Mouse (Mus musculus) spleen, embryonic (tissue): ENCODE measurements around the gene Pkd1l3.

ENCODE experiments used
- CTCF ChIA-PET: fragments of 350-600 bp; sonication (Branson Sonifier 250); formaldehyde crosslinking; loops from one replicate; lab custom pipeline; 2022; lab: Charles Lee

The Pkd1l3 gene

GRCm38 (mm10) chr8:109614243-109615210, at the start of gene Pkd1l3:
Gene Pkd1l3, plus strand, starts transcription at chr8:109614517.
- CTCF ChIA-PET, result interaction anchor here (0.6 to 0.7 kb wide), 3 partner anchors 18 to 913 kb away, joined by 3 to 7 read pairs (median 5); no protein-coding TSS in a partner anchor

GRCm38 (mm10) chr8:109564766-109565165, 49.6 kb upstream of the Pkd1l3 start:
- CTCF ChIA-PET, result no interaction called here

- CTCF ChIA-PET, result no interaction called here
These were observed 48.6 kb upstream of the Pkd1l3 start, which contains the start of the genes Dhx38 and Txnl4b for GRCm38 (mm10) chr8:109565498-109566333. Gene Dhx38, minus strand, starts transcription at chr8:109565861. Gene Txnl4b, plus strand, starts transcription at chr8:109565892.

- CTCF ChIA-PET, result no interaction called here
These were observed 43.2 kb upstream of the Pkd1l3 start for GRCm38 (mm10) chr8:109571139-109571538.

GRCm38 (mm10) chr8:109576311-109576710, 38.0 kb upstream of the Pkd1l3 start:
- CTCF ChIA-PET, result no interaction called here

GRCm38 (mm10) chr8:109578900-109579301, 35.4 kb upstream of the Pkd1l3 start, which contains the start of gene Hp:
Gene Hp, minus strand, starts transcription at chr8:109579172.
- CTCF ChIA-PET, result no interaction called here

- CTCF ChIA-PET, result interaction anchor here (0.6 kb wide), 1 partner anchor 1082 kb away, joined by 12 read pairs; no protein-coding TSS in a partner anchor
These were observed 30.0 kb upstream of the Pkd1l3 start for GRCm38 (mm10) chr8:109584293-109584692.

- CTCF ChIA-PET, result interaction anchor here (0.6 kb wide), 1 partner anchor 1081 kb away, joined by 12 read pairs; no protein-coding TSS in a partner anchor
These were observed 29.5 kb upstream of the Pkd1l3 start for GRCm38 (mm10) chr8:109584830-109585229.

- CTCF ChIA-PET, result no interaction called here
These were observed 28.7 kb upstream of the Pkd1l3 start for GRCm38 (mm10) chr8:109585652-109586051.

GRCm38 (mm10) chr8:109586972-109587504, 27.3 kb upstream of the Pkd1l3 start:
- CTCF ChIA-PET, result interaction anchor here (1.0 kb wide), 1 partner anchor 9 kb away, joined by 3 read pairs; no protein-coding TSS in a partner anchor

- CTCF ChIA-PET, result no interaction called here
These were observed 23.4 kb upstream of the Pkd1l3 start for GRCm38 (mm10) chr8:109590901-109591300.

GRCm38 (mm10) chr8:109591367-109591766, 22.9 kb upstream of the Pkd1l3 start:
- CTCF ChIA-PET, result no interaction called here

- CTCF ChIA-PET, result no interaction called here
These were observed 22.2 kb upstream of the Pkd1l3 start for GRCm38 (mm10) chr8:109592164-109592563.

- CTCF ChIA-PET, result no interaction called here
These were observed 21.1 kb upstream of the Pkd1l3 start for GRCm38 (mm10) chr8:109593117-109593788.

- CTCF ChIA-PET, result interaction anchor here (0.6 kb wide), 1 partner anchor 8 kb away, joined by 3 read pairs; no protein-coding TSS in a partner anchor
These were observed 18.5 kb upstream of the Pkd1l3 start for GRCm38 (mm10) chr8:109595854-109596253.

GRCm38 (mm10) chr8:109606725-109607124, 7.6 kb upstream of the Pkd1l3 start:
- CTCF ChIA-PET, result no interaction called here

GRCm38 (mm10) chr8:109607650-109608049, 6.7 kb upstream of the Pkd1l3 start:
- CTCF ChIA-PET, result no interaction called here

GRCm38 (mm10) chr8:109608271-109609152, 5.8 kb upstream of the Pkd1l3 start, which contains the start of gene Dhodh:
Gene Dhodh, minus strand, starts transcription at chr8:109608673.
- CTCF ChIA-PET, result no interaction called here

GRCm38 (mm10) chr8:109609153-109609502, 5.2 kb upstream of the Pkd1l3 start:
- CTCF ChIA-PET, result no interaction called here

- CTCF ChIA-PET, result no interaction called here
These were observed 1.3 kb downstream of the Pkd1l3 start for GRCm38 (mm10) chr8:109615569-109615968.
